Mouse (Mus musculus): Measurements from ENCODE around the gene Ly6g6d.
"Not testable (repeated sequence)": the region's sequence is repeated elsewhere in the genome, so short reads cannot be mapped to it uniquely, and the experiment has no call there.

GRCm38 (mm10) chr17:35124261-35124896 lies 46.5 kb upstream of the Ly6g6d start:
- TF ChIP-seq POLR2A (IDR thresholded peaks at IDR 0.05; ENCODE audit: borderline replicate concordance, insufficient read depth, low read length); CTCF (IDR thresholded peaks at IDR 0.05; ENCODE audit: borderline replicate concordance, insufficient read depth, low read depth, low read length): not testable (repeated sequence)

All from cerebellum, adult 2 months (tissue).